Mouse (Mus musculus) megakaryocyte, adult 5-6 weeks (primary cell): ENCODE results near the gene Prpsap1. TPM values are rescaled to one million over a fixed set of nuclear protein-coding genes. Genes with fewer than 3 reads are reported as not detected.
A peak's percentile ranks its signal among the peaks of the same experiment; 100 is the strongest.
"Not testable (repeated sequence)": the region's sequence is repeated elsewhere in the genome, so short reads cannot be mapped to it uniquely, and the experiment has no call there.

Source experiments
- ATAC-seq: 2 replicates; pipeline ENCODE4 v1.8.0; 2016; ENCODE audit warnings: mild to moderate bottlenecking, inconsistent platforms; ENCODE audit not compliant: poor library complexity, severe bottlenecking
- total RNA-seq, 2 experiments: library from RNA; stranded (forward) in 1 of 2; stranded (reverse) in 1 of 2; fragments of 153-499, 151-499 nt in 1 of 2; fragments of 221-1000, 200-1000 nt in 1 of 2; gene quantifications; 2 replicates each; pipeline versions ENCODE4 v1.2.3 to v1.2.4; 2015 to 2017

Prpsap1 gene
- total RNA-seq, 2 experiments from 2014 or later: 32.6 to 34.6 TPM

DNA sequence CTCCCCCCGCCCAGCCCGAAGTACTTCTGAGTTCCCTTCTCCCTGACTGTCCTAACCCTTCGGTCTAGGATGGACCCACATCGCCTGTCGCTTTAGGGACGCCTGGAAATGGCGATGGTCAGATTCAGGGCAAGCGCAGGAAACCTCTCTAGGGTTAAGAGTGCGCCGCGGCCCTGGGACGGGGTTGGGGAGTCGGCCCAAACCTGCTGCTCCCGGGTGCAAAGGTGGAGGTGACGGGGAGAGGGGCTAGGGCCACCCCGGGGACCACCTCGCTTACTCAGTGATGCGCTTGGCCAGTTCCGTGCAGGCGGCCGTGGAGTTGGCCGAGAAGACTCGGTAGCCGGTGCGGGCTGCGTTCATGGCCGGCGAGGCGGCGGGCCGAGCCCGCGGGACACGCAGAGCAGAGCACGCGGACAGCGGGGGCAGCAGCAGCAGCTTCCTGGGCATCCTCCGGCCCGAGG lies 4.2 kb downstream of the Prpsap1 start:
- no peak for ATAC-seq

DNA sequence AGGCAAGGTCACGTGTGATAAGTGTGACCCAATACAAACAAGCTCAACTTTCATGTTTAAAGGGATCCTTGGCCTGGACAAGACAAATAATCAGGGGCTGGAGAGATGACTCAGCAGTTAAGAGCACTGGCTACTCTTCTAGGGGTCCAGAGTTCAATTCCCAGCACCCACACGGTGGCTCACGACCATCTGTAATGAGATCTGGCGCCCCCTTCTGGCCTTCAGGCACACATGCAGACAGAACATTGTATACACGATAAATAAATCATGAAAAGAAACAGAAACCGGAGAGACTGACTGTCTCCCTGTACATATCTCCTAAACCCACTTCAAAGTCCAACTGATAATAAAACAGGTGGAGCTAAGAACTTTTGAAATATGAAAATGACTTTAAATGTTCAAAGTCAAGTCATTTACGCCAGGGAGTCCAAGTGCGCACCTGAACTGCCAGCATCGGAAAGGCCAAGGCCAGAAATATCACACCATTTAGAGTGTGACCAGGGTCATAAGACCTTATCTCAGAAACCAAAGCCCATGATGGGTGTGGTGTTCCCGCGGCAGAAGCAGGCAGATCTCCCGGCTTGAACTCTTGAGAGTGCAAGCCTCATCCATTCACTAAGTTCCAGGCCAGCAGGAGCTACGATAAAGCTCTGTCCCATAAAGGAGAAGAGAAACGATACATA lies 5.2 kb downstream of the Prpsap1 start:
- no peak for ATAC-seq

DNA sequence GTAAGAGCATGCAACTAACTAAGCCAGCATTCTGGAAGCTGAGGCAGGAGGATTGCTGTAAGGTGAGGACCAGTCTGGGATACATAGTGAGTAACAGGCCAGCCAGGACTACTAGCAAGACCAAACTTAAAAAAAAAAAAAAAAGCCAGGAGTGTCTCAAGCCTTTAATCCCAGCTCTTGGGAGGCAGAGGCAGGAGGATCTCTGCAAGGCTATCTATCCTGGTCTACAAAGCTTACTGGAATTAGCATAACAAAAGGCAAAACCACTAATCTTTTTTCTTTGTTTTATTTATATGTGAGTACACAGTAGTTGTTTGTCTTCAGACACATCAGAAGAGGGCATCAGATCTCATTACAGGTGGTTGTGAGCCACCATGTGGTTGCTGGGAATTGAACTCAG lies 5.8 kb downstream of the Prpsap1 start:
- no peak for ATAC-seq

DNA sequence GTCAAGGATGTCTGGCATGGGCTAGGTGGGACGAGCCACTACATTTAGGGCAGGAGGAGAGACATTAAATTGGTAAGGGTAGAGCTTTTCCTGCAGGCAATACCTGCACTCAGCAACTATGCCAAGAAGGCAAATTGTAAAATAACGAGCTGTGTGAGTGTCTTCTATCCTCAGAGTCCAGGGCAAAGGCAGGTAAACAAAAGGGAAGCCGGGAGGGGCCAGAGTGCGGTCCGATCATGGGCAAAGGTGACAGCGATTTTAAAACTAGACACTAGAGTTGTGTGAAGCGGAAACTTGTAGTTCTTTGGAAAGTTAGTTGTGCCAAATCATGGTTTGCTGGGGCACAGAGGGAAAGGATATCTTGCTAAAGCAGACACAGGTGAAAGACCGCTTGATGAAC lies 9.7 kb downstream of the Prpsap1 start:
- ATAC-seq: no peak

DNA sequence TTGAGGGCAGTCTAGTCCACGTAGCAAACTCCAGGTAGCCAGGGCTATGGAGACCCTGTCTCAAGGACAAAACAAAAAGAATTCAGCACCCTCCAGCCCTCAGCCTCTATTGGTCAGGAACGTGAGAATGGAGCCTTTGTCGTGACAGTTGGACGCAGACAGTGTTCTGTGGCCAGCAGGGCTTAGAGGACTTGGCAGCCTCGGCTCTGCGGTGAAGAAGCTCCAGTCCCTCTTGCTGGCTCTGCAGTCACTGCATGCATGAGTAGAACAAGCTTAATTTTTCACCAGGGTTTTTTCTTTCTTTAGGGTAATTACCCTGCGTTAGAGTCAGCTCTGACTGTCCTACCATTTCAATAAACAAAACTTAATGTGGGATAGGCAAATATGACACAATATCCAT lies 12.2 kb downstream of the Prpsap1 start:
- no peak for ATAC-seq

DNA sequence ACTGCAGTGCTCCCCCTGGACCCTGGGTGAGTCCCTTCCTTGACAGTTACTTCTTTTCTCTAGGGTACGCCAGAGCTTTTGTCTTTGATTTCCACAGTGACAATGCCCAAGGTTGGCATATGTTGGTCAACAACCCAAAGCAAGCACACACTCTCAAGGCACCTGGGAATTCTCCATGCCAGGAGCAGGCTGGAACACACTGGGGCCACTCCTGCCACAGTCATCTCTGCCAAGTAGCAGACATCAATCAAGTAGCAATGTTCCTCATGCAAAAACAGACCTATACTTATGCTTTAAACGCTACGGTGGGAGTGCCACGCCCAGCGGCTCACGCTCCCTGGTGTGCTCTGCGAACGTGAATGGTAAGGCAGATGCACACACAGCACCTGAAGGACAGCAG lies 13.0 kb downstream of the Prpsap1 start:
- no peak for ATAC-seq

DNA sequence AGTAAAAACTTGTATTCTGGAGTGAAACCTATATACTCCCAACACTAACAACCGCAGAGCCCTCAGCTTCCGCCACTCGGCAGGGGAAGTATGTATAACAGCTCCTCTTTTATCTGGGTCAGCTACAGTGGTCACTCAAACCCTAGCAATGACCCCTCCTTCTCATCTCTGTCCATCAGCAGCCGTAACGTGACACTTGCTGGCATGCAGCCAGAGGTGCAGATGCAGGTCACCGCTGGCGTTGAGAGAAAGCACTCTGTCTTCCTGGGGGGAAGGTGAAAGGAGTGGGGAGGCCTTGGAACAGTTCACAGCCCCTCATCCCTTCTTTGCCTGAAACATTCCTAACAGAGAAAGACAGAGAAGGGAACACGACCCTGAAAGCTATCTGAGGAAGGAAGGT lies 14.2 kb downstream of the Prpsap1 start:
- no peak for ATAC-seq

DNA sequence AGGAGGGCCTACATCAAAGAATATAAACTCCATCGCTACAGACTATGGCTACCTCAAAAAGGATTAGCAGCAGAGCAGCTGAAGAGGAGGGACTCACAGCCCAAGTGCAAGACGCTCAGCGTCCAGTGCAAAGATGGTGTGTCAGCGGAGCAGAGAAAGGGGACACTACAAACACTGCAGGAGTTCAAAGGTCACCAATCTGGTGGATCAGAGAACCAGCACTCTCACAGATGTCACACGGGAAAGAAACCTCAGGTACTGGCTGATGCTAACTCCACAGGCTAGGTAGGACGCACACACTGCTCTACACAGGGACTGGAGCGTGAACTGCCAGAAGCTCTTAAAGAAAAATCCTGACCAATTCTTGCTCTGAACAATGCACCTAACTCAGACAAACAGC lies 15.0 kb downstream of the Prpsap1 start:
- no peak for ATAC-seq

DNA sequence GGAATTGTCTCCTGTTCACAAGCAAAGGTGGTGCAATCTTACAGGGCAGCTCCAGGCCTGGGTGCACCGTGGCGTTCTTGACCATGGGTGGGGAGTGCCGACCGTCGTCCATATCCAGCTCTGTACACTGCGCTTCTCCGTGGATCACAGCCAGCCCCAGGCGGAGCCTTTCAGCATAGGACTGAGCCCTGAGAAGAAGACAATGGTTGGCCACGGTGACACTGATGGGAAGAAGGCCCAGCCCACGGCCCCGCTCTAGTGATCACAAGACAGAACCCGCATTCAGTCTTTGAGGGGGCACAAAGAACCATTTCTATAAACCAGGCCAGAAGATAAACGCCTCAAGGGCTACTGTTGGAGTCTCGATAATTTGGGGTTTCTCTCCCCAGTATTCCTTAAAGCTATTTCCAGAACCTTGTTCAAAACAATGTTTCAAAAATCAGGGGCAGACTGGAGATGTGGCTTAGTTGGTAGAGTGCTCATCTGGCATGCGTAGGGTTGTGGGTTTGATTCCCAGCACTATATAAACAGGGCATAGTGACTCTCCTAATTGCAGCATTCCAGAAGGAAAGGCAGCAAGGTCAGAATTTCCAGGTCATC lies 16.7 kb downstream of the Prpsap1 start:
- no peak for ATAC-seq

DNA sequence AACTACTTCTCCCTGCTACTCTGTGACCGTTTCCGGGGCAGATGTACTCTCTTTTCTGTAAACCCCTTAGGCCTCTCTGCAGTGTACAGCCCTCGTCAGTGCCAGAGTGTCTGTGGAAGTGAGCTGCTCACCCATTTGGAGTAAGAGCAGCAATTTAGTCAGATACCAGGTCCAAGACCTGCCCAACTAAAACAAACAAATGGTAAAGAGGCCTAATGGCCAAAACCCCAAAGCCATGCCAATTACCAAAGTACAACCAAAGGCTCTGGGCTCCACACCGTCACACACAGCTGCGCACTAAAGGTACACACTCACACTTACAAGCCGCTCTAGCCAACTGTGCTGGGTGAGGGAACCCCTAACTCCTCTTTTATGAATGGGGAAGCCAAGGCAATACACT lies 17.3 kb downstream of the Prpsap1 start:
- no peak for ATAC-seq

DNA sequence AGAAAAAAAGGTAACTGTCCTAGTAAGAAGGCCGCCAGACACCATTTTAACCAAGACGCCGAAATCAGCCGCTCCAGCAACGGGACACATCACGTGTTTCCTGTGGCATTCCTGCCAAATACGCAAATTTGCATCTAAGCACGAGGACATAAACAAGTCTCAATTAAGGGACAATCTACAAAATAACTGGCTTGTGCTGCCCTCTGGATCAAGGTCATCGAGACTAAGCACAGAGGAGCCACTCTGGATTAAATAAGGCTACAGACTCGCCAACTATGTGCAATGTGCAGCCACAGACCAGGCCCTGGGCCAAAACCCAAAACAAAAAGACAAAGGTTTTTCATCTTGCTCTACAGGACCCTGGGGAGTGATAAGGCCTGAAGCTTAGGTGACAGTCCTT lies 18.0 kb downstream of the Prpsap1 start:
- ATAC-seq: no peak

DNA sequence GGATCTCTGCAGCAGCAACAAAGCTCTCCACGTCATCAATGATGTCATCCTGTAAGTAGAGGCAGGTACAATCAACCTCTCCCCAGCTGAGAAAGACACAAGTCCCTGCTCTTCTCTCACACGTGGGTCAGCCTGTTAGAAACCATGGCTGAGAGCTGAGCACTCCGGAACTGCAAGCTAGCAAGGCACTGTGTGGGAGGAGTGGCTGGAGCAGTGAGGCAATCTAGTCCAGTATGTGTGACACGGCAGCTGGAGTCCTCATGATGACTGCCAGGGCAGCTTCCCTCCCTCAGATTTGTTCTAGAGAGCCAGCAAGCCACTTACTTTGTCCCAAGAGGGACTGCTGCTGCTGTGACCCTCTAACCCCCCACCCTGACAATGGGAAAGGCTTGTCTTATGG lies 21.7 kb downstream of the Prpsap1 start:
- no peak for ATAC-seq

DNA sequence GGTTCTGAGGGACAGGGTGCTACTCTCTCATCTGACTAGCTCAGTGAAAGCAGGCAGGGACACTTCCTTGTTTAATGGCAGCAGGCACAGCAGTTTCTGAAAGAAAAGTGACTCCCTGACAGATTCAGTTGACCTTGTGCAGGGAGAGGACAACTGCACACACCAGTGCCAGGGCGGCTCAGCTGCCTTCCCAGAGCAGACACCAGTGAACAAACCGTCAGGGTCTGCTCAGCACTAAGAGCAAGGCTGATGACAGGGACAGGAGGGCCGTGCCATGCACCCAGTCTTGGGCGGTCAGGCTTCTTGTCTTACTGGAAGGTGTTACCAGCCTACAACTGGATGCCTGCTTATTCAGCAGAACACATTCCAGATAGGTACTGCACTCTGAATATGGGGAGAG lies 23.1 kb downstream of the Prpsap1 start:
- ATAC-seq: no peak

DNA sequence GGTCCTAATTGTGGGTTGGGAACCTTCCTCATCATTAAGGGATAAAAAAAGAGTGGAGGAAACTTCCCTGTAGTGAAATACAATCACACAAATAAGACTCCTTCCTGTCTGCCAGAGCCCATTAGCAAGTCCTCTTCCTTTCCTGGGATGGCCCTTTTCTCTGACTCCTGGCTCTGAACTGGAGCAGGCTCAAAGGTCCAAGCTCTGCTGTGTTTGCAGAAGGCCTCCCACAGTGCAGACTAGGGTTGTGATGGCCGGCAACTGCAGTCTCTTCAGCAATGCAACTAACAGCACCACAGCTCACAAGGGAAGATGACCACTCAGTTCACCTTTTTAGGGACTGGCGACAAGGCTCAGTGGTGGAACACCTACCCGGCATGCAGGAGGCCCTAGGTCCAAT lies 23.8 kb downstream of the Prpsap1 start:
- ATAC-seq: no peak

DNA sequence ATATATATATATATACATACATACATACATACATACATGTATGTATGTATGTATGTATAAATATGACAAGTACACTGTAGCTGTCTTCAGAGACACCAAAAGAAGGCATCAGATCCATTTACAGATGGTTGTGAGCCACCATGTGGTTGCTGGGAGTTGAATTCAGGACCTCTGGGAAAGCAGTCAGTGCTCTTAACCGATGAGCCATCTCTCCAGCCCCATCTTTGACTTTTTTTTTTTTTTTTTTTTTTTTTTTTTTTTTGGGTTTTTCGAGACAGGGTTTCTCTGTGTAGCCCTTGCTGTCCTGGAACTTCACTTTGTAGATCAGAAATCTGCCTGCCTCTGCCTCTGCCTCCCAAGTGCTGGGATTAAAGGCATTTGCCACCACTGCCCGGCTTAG lies 25.7 kb downstream of the Prpsap1 start:
- not testable (repeated sequence) for ATAC-seq

DNA sequence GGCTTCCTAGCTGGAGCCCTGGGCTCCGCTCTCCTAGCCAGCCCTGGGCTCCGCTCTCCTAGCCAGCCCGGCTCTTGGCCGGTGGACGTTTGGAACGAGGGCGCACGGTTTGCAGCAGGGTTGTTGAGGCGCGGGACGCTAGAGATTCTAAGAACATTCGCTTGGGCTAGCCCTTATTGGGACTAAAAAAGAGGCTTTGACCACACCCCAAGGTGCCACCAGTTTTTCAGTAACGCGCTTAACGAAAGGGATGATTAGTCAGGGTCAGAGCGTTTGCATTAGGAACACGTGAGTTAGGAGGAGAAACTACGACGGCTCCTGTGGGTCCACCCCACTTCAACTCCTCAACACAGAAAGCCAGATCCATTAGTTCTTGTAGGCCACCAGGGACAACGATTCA lies 27.9 kb downstream of the Prpsap1 start, which contains the start of gene Qrich2:
Gene Qrich2 (minus strand): TSS at position 101 of the 400 bp plus-strand sequence.
- ATAC-seq: no peak

DNA sequence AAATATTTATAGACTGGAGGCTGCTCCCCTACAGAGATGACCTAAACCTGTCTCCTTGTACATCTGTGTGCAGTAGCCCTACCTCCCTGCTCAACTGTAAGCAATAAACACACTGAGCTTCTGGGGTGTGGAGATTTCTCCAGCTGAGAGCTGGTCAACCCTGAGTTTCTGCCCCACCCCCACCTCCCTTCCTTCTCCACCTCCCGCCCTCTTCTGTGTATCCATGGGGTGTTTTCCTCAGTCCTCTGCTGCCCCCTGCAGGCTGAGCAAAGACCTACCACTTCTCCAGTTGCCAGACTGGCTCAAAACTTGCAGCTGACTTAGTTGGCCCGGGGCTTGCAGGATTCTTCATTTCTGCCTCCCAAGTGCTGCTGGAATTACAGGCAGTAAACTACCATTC lies 30.2 kb downstream of the Prpsap1 start:
- peak; percentile 97 for ATAC-seq

DNA sequence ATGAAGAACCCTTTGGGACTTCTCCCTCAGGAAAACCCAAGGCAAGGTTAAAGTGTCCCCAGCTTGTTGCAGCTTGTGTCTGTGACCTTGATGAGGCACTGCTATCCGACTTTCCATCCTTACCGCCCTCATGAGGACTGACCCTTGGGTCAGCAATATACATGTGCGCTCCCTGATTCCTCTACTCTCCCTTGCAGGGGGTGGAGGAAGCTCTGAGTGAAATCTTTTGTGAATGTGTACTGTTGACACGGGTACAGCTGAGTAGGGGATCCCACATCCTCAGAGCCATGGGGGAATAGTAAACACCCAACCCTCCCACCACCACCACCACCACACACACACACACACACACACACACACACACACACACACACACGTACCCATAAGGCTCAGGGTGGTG lies 30.7 kb downstream of the Prpsap1 start:
- no peak for ATAC-seq

DNA sequence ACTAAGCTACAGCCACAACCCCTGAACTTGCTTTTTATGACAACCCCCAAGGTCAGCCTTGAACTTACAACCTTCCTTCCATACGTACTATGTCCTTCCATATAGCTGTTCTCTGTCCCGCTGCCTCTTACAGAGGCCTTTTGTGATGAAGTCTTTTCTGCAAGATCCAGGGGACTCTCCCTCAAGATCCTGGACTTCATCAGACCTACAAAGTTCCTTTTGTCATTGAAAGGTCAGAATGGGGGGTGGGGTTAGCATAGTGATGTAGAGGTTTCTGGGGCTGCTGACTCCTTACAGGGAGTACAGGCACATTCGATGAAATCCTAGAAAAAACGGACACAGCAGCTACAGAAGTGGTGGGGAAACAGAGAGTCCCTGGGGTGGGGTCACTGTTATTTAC lies 34.2 kb downstream of the Prpsap1 start:
- ATAC-seq: no peak

DNA sequence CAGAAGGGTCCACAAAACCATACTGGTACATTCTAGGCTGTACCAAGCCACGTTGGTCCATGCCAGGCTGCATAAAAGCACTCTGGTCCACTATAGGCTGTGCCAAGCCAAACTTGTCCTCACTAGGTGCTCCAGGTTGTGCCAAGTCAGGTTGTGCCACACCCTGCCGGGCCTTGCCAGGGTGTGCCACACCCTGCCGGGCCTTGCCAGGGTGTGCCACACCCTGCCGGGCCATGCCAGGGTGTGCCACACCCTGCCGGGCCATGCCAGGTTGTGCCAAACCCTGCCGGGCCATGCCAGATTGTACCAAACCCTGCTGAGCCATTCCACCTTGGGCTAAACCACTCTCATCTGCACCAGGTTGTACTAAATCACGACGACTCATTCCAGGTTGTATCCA lies 37.8 kb downstream of the Prpsap1 start:
- no peak for ATAC-seq

DNA sequence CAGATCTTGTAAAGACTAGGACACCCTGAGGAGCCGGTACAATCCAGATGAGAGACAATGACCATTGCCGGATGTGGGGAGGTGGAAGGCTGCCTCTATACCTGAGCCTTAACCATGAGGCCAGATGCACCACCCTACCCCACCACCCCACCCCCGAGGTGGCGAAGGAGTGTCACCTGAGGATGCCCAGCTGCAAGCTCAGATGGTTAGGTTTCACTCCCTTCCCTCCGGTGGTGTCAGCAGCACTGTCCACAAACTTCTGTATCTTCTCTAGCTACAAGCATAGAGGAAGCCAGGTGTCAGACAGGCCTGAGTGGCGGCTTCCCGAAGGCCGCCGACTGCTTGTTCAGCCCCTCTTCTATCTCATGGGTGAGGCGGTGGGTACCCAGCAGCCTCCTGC lies 40.1 kb downstream of the Prpsap1 start:
- no peak for ATAC-seq

DNA sequence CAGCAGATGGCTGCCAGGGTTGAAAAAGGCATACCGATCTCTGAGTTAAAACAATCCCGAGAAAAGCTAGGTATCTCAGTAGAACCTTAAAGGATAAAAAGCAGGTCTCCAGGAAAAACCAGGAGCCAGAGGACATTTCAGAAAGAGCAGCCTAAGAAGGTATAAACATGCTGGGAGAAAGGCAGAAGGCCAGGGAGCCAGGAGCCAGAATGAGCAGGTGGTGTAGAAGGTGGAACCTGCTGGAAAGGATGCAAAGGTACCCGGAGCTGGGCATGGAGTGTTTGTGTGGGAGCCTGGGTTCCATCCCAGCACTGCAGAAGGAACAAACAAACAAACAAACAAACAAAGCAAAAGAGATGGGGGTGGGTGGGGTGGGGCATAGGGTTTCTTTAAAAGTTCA lies 44.7 kb downstream of the Prpsap1 start:
- ATAC-seq: no peak

DNA sequence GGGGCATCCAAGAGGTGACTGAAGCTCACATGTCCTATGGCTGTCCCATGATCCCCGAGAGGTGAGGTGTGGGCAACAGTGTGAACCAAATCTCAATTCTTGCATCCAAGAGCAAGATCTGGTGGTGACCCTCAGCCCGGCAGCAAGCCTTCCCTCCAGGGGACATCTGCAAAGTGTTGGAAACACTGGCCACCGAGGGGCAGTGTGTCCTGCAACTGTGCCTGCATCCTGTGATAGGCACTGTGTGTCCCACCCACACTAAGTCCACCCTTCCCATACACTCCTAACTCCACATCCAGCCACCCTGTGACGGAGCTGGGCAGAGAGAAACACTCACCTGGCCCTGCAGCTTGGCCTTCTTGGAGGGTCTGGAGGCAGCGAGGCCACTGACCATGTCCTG lies 46.2 kb downstream of the Prpsap1 start:
- no peak for ATAC-seq
